Mouse (Mus musculus) cerebellum, postnatal 10 days (tissue): ENCODE measurements around the gene Rpa2.
A peak's percentile ranks its signal among the peaks of the same experiment; 100 is the strongest.
"Not testable (repeated sequence)": the region's sequence is repeated elsewhere in the genome, so short reads cannot be mapped to it uniquely, and the experiment has no call there.

Source experiments
- DNase-seq, 2 experiments: peaks; one replicate each; pipeline ENCODE4 v3.0.0; 2021; ENCODE audit warnings: mixed read lengths in 2 of 2

The Rpa2 gene

GRCm38 (mm10) chr4:132763125-132763524, 5.0 kb upstream of the Rpa2 start:
- DNase-seq, result not testable (repeated sequence)

- no peak for DNase-seq
These were observed 3.6 kb downstream of the Rpa2 start for GRCm38 (mm10) chr4:132771776-132772175.

GRCm38 (mm10) chr4:132774905-132775304, 6.8 kb downstream of the Rpa2 start:
- DNase-seq, result no peak

GRCm38 (mm10) chr4:132776764-132777163, 8.6 kb downstream of the Rpa2 start:
- DNase-seq, result peak; percentile 68 to 70

GRCm38 (mm10) chr4:132778562-132779201, 10.6 kb downstream of the Rpa2 start:
- DNase-seq, result no peak

GRCm38 (mm10) chr4:132780288-132780687, 12.2 kb downstream of the Rpa2 start:
- no peak for DNase-seq

GRCm38 (mm10) chr4:132783732-132784131, 15.6 kb downstream of the Rpa2 start:
- DNase-seq, result no peak

GRCm38 (mm10) chr4:132785228-132785627, 17.1 kb downstream of the Rpa2 start:
- no peak for DNase-seq

GRCm38 (mm10) chr4:132789731-132790130, 21.6 kb downstream of the Rpa2 start:
- DNase-seq, result no peak

GRCm38 (mm10) chr4:132793322-132794004, 25.3 kb downstream of the Rpa2 start:
- DNase-seq, result not testable (repeated sequence)

GRCm38 (mm10) chr4:132794028-132794427, 25.9 kb downstream of the Rpa2 start:
- no peak for DNase-seq

GRCm38 (mm10) chr4:132794760-132795159, 26.6 kb downstream of the Rpa2 start:
- DNase-seq, result no peak

GRCm38 (mm10) chr4:132795171-132795570, 27.0 kb downstream of the Rpa2 start:
- DNase-seq, result no peak

- peak; percentile 59 to 71 for DNase-seq
These were observed 28.2 kb downstream of the Rpa2 start, which contains the start of gene Themis2 for GRCm38 (mm10) chr4:132796196-132796886. Gene Themis2, minus strand, starts transcription at chr4:132796387.

- DNase-seq, result no peak
These were observed 29.3 kb downstream of the Rpa2 start for GRCm38 (mm10) chr4:132797461-132797860.

GRCm38 (mm10) chr4:132798028-132798427, 29.9 kb downstream of the Rpa2 start:
- DNase-seq, result no peak

- DNase-seq, result not testable (repeated sequence)
These were observed 30.5 kb downstream of the Rpa2 start for GRCm38 (mm10) chr4:132798666-132799065.

- DNase-seq, result no peak
These were observed 31.7 kb downstream of the Rpa2 start for GRCm38 (mm10) chr4:132799845-132800244.

GRCm38 (mm10) chr4:132801176-132802077, 33.3 kb downstream of the Rpa2 start:
- no peak for DNase-seq

GRCm38 (mm10) chr4:132802171-132802637, 34.1 kb downstream of the Rpa2 start:
- DNase-seq, result no peak

GRCm38 (mm10) chr4:132803212-132803611, 35.1 kb downstream of the Rpa2 start:
- no peak for DNase-seq

- DNase-seq, result no peak
These were observed 35.7 kb downstream of the Rpa2 start for GRCm38 (mm10) chr4:132803876-132804275.

- no peak for DNase-seq
These were observed 36.2 kb downstream of the Rpa2 start for GRCm38 (mm10) chr4:132804331-132804730.
